Mouse (Mus musculus) gastrocnemius, postnatal 25 days (tissue): ENCODE measurements at regions not wholly inside any gene's neighbourhood (a gene's known extent, or its start where the extent isn't known, plus 50 kb on each side); places are given as distances from the start of the nearest gene placed in this dataset.
"Not testable (repeated sequence)": the region's sequence is repeated elsewhere in the genome, so short reads cannot be mapped to it uniquely, and the experiment has no call there.

Experiments
- DNase-seq: peaks from one replicate; pipeline ENCODE4 v3.0.0; 2022

DNA sequence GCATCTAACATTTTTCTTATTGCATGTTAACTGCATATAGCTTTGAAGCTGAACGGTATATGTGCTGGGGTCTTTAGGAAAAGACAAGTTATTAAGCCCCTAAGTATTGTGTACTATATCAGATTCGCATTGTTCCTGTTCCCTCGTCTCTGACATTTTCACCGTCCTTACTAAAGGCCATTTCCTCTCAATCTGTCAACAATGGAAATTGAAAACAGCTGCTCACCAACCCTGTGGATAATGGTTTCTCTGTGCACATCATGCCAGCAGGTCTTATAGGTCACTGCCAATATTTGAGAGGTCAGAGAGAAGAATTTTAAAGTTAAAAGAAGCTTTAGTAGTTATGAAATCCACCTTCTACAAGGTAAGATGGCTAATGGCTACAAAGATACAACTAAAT, 797.4 kb upstream of the Impad1 start:
- DNase-seq = no peak

DNA sequence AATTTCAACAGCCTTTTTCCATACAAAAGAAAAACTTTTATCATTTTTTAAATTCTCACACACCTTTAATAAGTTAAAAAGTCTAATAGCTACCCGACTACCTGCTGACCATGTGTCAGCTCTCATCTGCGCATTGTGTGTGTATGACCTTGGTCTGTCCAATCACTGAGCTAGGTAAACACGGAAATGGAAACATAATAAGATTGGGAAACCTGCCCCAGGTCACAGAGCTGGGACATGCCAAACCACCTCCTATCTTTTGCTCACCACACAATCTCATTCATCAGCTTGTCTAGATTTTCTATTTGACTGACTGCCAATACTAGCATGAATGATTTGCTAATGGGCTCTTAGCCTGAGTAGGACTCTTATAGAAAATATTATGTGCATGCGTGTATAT, 794.3 kb upstream of the Impad1 start:
- DNase-seq = no peak

DNA sequence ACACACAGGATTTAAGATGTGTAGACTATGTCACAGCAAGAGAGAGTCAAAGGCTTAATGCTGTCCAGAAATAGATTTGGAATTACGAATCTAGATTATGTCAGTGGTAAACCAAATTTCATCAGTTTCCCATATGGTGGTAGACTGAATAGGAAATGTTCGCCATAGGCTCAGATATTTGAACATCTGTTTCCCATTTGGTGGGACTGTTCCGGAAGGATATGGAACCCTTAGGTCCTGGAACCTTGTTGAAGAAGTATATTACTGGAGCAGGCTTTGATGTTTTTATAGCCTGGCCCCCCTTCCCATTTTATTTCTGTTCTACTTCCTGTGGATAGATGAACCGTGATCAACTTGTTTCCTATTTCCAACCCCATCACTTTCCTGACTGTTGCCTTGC, 792.0 kb upstream of the Impad1 start:
- no peak for DNase-seq

DNA sequence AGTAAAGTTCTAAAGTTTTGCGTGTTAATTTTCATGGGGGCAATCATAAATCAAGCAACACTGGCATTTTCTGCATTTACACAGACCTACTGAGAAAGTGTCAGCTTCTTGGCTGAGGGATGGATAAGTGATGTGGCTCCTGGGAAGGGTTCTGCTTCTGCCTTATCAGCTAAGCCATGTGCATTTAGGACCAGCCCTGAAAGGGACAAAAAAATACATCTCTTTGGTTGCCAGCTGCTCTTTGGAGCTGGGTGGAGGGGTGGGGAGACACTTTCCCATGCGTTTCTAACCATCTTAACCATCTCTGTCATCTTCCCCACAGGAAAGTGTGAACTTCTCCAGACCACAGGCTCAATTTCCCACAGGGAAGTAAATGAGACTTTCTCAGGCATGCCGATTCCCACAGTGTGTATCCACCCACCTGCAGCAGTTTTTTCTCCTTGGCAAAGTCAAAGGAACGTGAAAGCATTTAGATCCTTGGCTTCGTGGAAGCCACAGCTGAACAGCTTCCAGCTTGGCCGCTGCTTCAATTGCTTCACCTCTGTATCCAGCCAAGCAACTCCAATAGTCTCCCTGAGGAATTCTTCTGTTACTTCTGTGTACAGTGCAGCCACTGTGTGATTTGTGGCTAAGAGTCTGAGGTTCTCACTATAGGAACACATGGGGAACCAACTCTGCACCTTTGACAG, 791.0 kb upstream of the Impad1 start:
- DNase-seq = peak; percentile 75

DNA sequence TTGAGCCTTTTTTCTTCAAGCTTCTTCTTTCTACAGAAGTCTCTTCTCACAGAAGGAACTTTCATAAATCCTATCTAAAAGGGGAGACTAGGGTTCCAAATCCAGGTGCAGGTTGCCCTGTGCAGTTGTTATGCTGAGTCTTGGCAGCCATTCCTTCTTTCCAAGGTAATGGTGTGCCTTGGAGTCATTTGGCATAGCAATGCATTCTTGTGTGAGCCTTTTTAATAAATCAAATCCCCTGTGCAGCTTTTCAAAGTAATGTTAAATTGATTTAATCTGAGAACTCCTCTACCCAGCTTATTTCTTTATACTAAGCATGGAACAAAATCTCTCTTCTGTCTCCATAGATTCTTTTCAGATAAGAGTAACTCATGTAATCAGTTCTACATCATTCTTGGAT, 774.9 kb upstream of the Impad1 start:
- DNase-seq = no peak

DNA sequence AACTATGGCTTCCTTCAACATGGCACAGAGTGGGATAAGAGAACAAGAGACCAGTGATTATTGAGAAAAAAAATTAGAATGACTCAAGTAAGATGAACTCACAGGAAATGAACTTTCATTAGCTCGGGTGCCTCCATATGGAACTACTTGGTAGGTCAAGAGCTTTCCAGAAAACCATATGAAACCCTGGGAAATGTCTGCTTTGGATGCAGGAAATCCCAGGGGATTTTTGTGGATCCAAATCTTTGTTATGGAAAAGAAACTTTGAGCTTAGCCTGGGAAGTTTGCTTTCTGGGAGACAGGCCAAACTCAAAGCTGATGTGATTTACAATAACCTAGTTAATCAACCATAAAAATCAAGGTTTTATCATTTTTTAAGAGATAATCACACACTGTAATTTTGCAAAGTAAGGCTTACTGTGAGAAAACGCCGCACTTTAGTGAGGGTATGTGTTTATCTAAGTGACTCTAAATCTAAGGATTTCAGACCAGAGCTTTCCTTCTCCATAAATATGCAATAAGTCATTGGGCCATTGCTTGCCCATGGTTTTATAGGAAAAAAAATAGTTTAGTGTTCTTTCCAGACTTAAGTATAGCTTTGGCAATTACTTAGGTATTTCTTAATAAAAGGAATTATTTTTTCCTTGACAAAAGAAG, 767.0 kb upstream of the Impad1 start:
- DNase-seq = peak; percentile 15

DNA sequence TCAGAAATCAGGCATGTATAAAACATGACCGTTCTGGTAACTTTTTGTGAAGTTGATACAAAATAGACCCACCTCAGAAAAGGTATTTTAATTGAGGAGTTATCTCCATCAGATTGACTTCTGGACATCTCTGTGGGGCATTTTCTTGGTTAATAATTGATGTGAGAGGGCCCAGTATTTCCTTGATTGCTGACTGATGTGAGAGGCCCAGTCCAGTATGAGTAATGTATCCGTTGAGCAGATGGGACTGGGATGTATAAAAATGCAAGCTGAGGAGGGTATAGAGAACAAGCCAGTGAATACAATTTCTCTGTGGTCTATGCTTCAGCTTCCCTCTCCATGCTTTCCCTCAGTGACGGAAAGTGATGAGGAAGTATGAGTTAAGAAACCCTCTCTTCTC, 747.0 kb upstream of the Impad1 start:
- DNase-seq = no peak

DNA sequence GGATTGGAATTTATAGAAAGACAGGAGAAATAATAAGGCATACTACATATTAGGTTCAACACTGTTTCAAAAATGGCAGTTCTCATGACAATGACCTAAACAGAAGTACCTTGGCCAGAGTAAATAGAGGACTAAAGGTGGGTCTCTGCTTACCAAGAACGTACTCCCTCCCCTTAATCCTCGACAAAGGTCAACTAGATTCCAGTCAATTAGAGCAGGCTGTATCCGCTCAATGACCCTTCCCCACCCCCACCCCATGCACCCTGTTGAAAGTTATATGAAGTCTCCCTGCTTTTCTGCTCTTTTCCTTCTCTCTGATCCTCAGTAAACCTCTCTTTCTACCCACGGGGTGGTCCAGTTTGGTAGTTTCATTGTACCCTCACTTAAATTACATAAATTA, 737.3 kb upstream of the Impad1 start:
- no peak for DNase-seq

DNA sequence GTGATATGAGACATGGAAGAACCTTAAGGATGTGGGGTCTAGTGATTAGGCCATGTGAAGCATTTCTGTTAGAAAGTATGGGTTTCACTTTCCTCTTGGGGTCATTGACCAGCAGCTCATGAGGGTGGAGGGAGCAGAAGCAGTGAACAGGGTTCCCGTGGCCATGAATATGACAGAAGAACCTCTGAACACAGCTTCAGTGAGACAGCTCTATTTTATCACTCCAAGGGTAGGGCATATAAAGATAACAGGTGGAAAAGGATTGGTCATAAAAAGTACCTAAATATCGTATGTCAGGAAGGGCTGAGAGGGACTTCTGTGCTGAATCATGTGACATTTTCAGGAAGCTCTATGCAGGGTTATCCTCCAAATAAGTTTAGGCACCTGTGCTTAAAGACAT, 725.4 kb upstream of the Impad1 start:
- DNase-seq = no peak

DNA sequence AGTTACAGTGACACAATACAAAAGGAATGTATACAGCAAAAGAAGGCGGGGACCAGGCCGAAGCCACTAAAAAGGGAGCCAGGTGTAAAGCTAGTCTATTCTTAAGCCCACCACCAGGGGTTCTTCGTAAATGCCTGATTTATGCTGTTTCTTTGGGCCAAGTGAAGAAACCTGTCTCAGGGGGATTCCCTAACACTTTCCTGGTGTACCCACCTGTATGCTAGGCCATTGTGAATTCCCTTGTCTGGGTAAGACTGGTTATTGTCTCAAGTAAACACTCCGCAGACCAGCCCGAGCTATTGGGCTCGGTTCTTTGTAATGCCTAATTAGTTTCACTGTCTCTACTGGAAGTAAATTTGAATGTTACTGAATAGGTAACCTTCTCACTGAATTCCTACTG, 722.3 kb upstream of the Impad1 start:
- DNase-seq = not testable (repeated sequence)

DNA sequence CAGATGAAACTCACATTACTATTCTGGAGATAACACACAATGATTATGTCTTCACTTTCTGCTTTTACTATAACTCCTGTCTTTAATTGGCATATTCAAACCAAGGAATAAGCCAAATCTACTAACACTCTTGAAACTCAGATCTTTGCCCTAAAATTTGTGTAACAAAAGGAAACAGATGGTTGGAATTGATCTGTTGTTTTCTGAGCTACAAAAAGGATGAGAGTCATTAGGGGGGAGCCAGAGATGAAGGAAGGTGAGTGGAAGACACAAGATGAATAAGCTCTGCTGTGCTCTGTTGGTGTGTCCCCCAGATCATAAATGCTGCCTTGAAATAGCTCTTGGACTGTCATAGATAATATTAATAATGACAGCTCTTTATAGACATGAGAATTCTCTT, 718.6 kb upstream of the Impad1 start:
- DNase-seq = no peak

DNA sequence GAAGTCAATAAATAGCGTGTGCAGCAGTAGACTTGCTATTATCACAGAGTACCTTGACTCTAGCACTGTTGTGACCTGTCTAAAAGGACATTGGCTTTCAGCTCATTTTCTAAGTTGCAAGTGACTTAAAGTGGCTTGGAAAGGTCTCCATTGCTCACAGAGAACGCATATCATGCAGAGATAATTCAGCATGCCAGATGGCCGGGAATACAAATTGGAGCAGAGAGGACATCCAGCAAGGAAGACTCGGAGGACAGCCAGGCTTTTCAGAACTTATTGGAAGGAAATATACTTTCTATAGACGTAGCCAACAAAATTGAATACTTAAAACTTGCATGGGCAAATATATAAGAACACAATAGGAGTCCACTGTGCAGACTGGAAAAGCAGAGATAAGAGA, 716.2 kb upstream of the Impad1 start:
- DNase-seq = no peak

DNA sequence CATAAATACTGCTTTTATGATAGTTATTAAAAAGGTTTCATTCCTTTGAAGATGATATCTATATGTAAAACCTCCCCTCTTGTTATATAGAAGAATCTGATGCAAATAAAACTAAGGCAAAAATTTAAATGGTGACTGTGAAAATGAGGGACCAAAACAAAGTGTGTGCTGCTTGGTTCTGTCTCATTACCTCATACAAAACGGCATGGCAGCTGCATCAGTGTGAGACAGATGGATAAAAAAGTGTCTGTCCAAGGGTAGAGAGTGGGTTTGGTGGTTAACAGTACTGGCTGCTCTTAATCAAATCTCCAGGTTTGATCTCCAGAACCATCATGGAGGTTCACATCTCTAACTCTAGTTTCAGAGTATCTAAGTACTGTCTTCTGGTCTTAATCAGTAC, 701.9 kb upstream of the Impad1 start:
- no peak for DNase-seq

DNA sequence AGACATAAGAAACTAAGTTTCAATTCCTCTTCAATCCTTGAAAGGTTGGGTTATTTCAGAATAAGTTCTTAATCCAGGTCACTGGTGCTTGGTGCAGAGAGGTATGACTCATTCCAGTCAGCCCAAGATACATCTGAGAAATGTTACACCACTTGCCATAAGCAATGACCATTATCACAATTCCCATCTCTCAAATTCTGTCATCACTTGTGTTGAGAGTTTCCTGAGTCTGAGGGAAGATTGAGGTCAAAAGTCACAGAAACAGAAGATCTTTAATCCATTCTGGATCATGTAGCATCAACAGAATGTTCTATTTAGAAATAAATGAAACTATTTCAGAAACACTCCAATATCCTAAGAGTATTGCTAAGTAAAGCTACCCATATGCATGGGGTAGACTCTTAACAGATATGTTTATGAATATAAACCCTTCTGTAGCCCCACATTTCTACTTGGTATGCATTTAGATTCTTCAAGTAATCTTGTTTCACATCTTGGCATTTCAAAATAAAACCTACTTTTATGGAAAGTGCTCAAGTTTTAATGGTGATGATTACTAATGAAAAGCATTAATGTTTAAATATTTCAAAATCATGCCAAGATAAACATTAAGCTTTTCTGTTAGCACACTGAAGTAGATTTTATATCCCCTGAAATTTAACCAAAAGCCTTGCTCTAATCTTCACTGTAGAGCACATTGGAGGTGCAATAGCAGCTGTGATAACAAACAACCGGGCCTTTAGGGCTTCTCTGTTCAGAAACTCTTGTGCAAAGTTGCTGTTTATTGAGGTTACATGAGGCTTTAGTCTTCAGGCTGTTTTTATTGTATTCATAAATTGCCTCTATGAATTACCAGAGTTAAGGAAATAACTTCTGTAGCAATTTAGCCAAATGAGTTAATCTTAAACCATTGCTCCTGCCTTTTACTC, 701.2 kb upstream of the Impad1 start:
- DNase-seq = no peak

DNA sequence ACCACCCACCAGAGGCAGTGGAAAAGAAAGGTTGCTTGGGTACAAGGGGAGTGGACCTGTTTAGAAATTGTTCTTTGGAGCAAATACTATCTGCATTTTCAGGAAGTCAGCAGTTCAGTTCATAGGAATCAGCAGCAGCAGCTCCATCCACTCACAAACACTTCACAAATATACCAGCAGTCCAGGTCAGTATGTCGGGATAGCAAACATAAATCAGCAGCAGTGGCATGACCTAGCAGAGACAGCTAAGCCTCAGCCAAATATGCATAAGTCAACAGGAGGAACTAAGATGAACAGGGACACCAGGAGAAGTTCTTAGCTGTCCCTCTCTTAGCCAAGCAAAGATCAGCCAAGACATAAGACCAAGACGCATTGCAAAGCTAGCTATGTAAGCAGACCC, 693.6 kb upstream of the Impad1 start:
- DNase-seq = no peak

DNA sequence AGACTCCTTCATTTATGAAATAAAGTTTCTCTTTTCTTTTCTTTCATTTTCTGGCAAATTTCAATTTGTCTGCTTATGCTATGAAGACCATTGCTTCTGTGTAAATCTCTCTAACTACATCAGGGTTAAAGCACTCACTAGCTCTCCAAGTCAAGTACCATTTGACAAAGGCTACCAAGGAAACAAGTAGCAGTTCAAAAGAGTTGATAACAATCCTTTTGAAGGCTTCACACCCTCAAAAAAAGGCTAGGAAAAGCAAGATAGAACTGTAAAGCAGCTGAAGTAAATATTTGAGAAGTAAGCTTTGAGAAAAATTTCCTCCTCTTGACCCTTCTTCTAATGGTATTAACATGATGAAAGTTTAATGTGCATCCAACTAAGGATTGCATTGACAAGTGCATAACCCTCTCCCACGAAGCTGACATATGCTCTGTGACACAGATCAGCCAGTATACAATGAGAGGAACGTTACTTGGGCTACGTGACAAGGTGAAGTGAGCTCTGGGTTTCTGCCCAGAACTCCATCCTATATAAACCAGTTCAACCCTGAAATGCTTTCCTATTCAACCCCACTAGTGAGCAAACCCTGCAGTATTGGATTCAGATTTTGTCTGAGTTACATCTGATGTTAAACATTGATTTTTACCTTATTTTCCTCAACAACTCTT, 678.9 kb upstream of the Impad1 start:
- DNase-seq = no peak

DNA sequence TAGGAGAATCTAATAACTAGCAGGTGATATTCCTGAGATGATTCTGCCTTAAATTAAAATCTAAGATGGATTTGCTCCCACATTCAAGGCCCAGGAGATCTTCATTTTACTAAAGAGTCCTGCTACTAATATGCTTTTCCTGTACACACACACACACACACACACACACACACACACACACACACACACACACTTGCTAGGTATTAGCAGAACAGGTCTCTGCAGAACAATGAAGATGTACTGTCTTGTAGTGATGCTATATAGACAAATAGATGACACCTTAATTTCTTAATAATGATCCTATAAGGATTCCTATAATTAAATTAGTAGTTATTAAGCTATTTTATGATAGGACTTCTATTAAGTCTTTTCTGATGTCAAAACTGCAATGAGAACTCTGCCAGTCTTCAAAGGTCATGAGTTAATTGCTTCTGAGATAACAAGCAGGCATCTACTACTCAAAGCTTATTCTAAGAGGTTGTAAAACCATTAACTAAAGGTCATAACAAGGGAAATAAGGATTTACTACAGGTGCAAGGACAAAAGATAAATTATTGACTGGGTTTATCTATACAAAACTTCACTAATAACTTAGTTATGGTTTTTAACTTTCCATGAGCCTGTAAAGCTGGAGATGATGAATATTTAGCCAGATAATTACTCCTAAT, 666.0 kb upstream of the Impad1 start:
- DNase-seq = no peak

DNA sequence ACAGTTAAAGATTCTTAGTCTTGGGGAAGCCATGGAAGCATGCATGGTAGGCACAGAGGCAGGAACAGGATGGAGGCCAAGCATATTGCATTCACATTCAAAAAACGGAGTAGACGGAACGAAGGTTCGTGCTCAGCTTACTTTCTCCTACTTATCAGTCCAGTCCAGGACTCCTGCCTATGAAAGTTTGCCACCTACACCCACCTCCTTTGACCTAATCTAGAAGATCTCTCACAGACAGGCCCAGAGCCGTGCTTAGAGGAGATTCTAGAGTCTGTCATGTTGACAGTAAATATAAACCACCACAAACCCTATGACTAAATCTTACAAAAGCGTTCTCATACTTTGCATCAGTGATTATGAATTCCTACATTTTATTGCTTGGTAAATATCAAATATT, 657.3 kb upstream of the Impad1 start:
- DNase-seq = no peak

DNA sequence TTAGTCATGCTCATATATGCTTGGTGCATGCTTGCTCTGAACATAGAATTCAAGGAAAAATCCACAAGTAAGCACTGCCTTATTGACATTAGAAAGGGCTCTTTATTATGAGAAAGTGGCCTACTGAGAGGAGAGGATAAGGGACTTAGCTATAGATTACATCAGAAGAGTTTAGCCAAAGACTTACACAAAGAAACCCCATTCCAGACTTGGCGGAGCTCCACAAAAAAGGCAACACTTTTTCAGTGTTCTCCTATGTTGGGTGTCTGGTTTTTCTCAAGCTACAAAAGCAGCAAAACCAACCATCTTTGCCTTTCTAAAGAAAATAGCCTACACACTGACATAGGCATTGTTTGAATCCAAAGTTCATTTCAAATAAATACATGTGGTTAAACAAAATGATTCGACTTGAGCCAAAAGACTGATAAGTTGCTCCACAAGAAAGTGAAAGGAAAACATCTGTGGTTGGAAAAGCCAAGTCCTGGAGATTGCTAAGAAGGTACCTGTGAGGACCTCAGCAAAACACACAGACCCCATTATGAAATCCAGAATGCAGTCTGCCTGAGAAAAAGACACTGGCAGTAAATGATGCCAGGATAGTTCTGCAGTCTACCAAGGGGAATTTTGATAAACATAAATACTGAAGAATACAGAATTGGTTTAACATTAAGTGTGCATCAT, 648.3 kb upstream of the Impad1 start:
- DNase-seq = no peak

DNA sequence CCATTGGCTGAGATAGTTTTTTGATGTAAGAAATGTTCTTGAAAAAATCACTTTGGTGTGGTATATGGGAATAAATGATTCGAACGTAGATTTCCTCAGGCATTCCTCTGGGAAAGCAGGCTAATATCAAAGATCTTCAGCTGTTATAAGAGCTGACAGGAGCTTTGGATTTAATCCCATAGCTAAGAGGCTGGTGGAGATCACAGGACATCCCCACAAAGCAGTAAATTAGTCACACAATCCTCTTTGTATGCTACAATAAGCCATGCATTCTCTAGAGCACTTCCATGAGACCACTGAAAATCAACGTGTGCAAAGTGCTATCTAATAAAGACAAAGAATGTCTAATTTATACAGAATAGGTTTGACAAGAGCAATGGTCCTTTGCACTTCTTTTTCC, 643.9 kb upstream of the Impad1 start:
- DNase-seq = no peak
